20 mouse cellular contexts compared by ENCODE assay signal in genomic region chr5:119258831-119259230, GRCm38 (mm10).
"Had no signal": no experiment of that assay in that cellular context is flagged by ENCODE, and none has a peak within 500 bp of the region (broad histone marks: within the 10 kb centered on the region; RNA-seq: fewer than 3 reads in every experiment).

No protein-coding gene starts in this region.

- ATAC-seq: liver, embryonic 12.5 days; midbrain, embryonic 15.5 days had no signal

- H3K9me3 ChIP-seq: hindbrain, embryonic 15.5 days; limb, embryonic 12.5 days; limb, embryonic 15.5 days; liver, embryonic 12.5 days; liver, embryonic 15.5 days; lung, embryonic 15.5 days; midbrain, embryonic 10.5 days; midbrain, embryonic 15.5 days; neural tube, embryonic 13.5 days; stomach, embryonic 15.5 days had no signal

- DNase-seq: kidney, adult 9 months; kidney, postnatal 14 days; layer of hippocampus, postnatal 36 days; left cerebral cortex, postnatal 4 days; lung, adult 18-20 months; lung, postnatal 10 days; lung, postnatal 36 days; thymus, postnatal 25 days had no signal

- H3K27ac ChIP-seq: hindbrain, embryonic 15.5 days; left cerebral cortex, adult 2 months; limb, embryonic 12.5 days; limb, embryonic 15.5 days; liver, embryonic 12.5 days; liver, embryonic 15.5 days; lung, embryonic 15.5 days; midbrain, embryonic 15.5 days; neural tube, embryonic 13.5 days; stomach, embryonic 15.5 days had no signal

- H3K27me3 ChIP-seq: hindbrain, embryonic 15.5 days; liver, embryonic 12.5 days; liver, embryonic 15.5 days; lung, embryonic 15.5 days; megakaryocyte, embryonic 14.5 days; midbrain, embryonic 15.5 days; neural tube, embryonic 13.5 days; stomach, embryonic 15.5 days had no signal

- H3K4me3 ChIP-seq: hindbrain, embryonic 15.5 days; left cerebral cortex, adult 2 months; limb, embryonic 12.5 days; limb, embryonic 15.5 days; liver, embryonic 12.5 days; liver, embryonic 15.5 days; lung, embryonic 15.5 days; megakaryocyte, embryonic 14.5 days; midbrain, embryonic 10.5 days; midbrain, embryonic 15.5 days; neural tube, embryonic 13.5 days; stomach, embryonic 15.5 days had no signal

- H3K9ac ChIP-seq: hindbrain, embryonic 15.5 days; limb, embryonic 12.5 days; limb, embryonic 15.5 days; liver, embryonic 12.5 days; liver, embryonic 15.5 days; lung, embryonic 15.5 days; midbrain, embryonic 15.5 days; neural tube, embryonic 13.5 days; stomach, embryonic 15.5 days had no signal

- H3K4me1 ChIP-seq: liver, embryonic 12.5 days; liver, embryonic 15.5 days; megakaryocyte, embryonic 14.5 days; midbrain, embryonic 15.5 days; stomach, embryonic 15.5 days had no signal

- H3K36me3 ChIP-seq: hindbrain, embryonic 15.5 days; limb, embryonic 12.5 days; limb, embryonic 15.5 days; liver, embryonic 12.5 days; liver, embryonic 15.5 days; lung, embryonic 15.5 days; midbrain, embryonic 10.5 days; midbrain, embryonic 15.5 days; neural tube, embryonic 13.5 days; stomach, embryonic 15.5 days had no signal

- H3K4me2 ChIP-seq: hindbrain, embryonic 15.5 days; limb, embryonic 12.5 days; limb, embryonic 15.5 days; liver, embryonic 12.5 days; liver, embryonic 15.5 days; lung, embryonic 15.5 days; midbrain, embryonic 15.5 days; neural tube, embryonic 13.5 days; stomach, embryonic 15.5 days had no signal
